Mouse (Mus musculus): ENCODE measurements around the gene Serpinb3a.

Gene Serpinb3a

GRCm38 (mm10) chr1:107052203-107052602 is at the start of gene Serpinb3a:
TSS of gene Serpinb3a (minus strand) at chr1:107052303.
- DNase-seq (ENCODE audit: low read depth, low spot score): no peak

GRCm38 (mm10) chr1:107098417-107098816 is 46.3 kb upstream of the Serpinb3a start:
- no peak for DNase-seq (ENCODE audit: low read depth, low spot score)

- DNase-seq (ENCODE audit: low read depth, low spot score): no peak
Observed at GRCm38 (mm10) chr1:107083406-107083805, 31.3 kb upstream of the Serpinb3a start, which contains the start of gene Serpinb3d. TSS of gene Serpinb3d (minus strand) at chr1:107083506.

- peak; percentile 51 for DNase-seq (ENCODE audit: low read depth, low spot score)
Observed at GRCm38 (mm10) chr1:107034236-107034635, 17.9 kb downstream of the Serpinb3a start.

- no peak for DNase-seq (ENCODE audit: low read depth, low spot score)
Observed at GRCm38 (mm10) chr1:107025886-107026285, 26.2 kb downstream of the Serpinb3a start.

- DNase-seq (ENCODE audit: low read depth, low spot score): no peak
Observed at GRCm38 (mm10) chr1:107015210-107015609, 36.9 kb downstream of the Serpinb3a start.

GRCm38 (mm10) chr1:107014530-107014929 is 37.6 kb downstream of the Serpinb3a start:
- DNase-seq (ENCODE audit: low read depth, low spot score): peak; percentile 48

- no peak for DNase-seq (ENCODE audit: low read depth, low spot score)
Observed at GRCm38 (mm10) chr1:107006316-107006715, 45.8 kb downstream of the Serpinb3a start.

- DNase-seq (ENCODE audit: low read depth, low spot score): no peak
Observed at GRCm38 (mm10) chr1:107001754-107002153, 50.3 kb downstream of the Serpinb3a start.

GRCm38 (mm10) chr1:107000424-107000823 is 51.7 kb downstream of the Serpinb3a start:
- DNase-seq (ENCODE audit: low read depth, low spot score): peak; percentile 25
